In genomic region chr16:38594435-38594834, GRCm38 (mm10) we compare ENCODE assay signal across 30 mouse cellular contexts.
"Had no signal": no experiment of that assay in that cellular context is flagged by ENCODE, and none has a peak within 500 bp of the region (broad histone marks: within the 10 kb centered on the region; RNA-seq: fewer than 3 reads in every experiment).

No protein-coding gene starts in this region.

- H3K4me3 ChIP-seq: limb, embryonic 10.5 days; limb, embryonic 12.5 days; limb, embryonic 13.5 days; limb, embryonic 15.5 days; liver, embryonic 12.5 days; liver, embryonic 13.5 days; liver, embryonic 15.5 days; lung, embryonic 15.5 days; megakaryocyte, embryonic 14.5 days; midbrain, embryonic 10.5 days; midbrain, embryonic 12.5 days; midbrain, embryonic 13.5 days; midbrain, embryonic 15.5 days; myocyte; neural tube, embryonic 12.5 days had no signal

- DNase-seq: left cerebral cortex, postnatal 4 days; liver; liver, embryonic 13.5 days; liver, postnatal 0 days; lung, adult 18-20 months; lung, adult 2 months; lung, embryonic 14.5 days; lung, postnatal 10 days; lung, postnatal 14 days; lung, postnatal 36 days; lung, postnatal 4 days; midbrain, embryonic 14.5 days had no signal

- H3K9me3 ChIP-seq: limb, embryonic 10.5 days; limb, embryonic 12.5 days; limb, embryonic 13.5 days; limb, embryonic 15.5 days; liver, embryonic 12.5 days; liver, embryonic 13.5 days; liver, embryonic 15.5 days; lung, embryonic 15.5 days; megakaryocyte, embryonic 14.5 days; midbrain, embryonic 10.5 days; midbrain, embryonic 12.5 days; midbrain, embryonic 13.5 days; midbrain, embryonic 15.5 days; neural tube, embryonic 12.5 days had no signal

- H3K4me2 ChIP-seq: limb, embryonic 12.5 days; limb, embryonic 13.5 days; limb, embryonic 15.5 days; liver, embryonic 11.5 days; liver, embryonic 12.5 days; liver, embryonic 13.5 days; liver, embryonic 15.5 days; lung, embryonic 14.5 days; lung, embryonic 15.5 days; midbrain, embryonic 12.5 days; midbrain, embryonic 13.5 days; midbrain, embryonic 15.5 days; neural tube, embryonic 12.5 days had no signal

- H3K27ac ChIP-seq: limb, embryonic 10.5 days; limb, embryonic 12.5 days; limb, embryonic 13.5 days; limb, embryonic 15.5 days; liver, embryonic 12.5 days; liver, embryonic 13.5 days; liver, embryonic 14.5 days; liver, embryonic 15.5 days; lung, embryonic 15.5 days; macrophage; midbrain, embryonic 10.5 days; midbrain, embryonic 12.5 days; midbrain, embryonic 13.5 days; midbrain, embryonic 15.5 days; neural tube, embryonic 12.5 days had no signal

- H3K9ac ChIP-seq: limb, embryonic 12.5 days; limb, embryonic 13.5 days; limb, embryonic 15.5 days; liver, embryonic 12.5 days; liver, embryonic 13.5 days; liver, embryonic 14.5 days; liver, embryonic 15.5 days; liver, postnatal 0 days; lung, embryonic 14.5 days; lung, embryonic 15.5 days; midbrain, embryonic 12.5 days; midbrain, embryonic 13.5 days; midbrain, embryonic 15.5 days; neural tube, embryonic 12.5 days had no signal

- H3K27me3 ChIP-seq: limb, embryonic 12.5 days; limb, embryonic 13.5 days; limb, embryonic 15.5 days; liver, embryonic 12.5 days; liver, embryonic 13.5 days; liver, embryonic 15.5 days; lung, embryonic 15.5 days; megakaryocyte, embryonic 14.5 days; midbrain, embryonic 12.5 days; midbrain, embryonic 13.5 days; midbrain, embryonic 15.5 days; neural tube, embryonic 12.5 days had no signal

- ATAC-seq: liver, embryonic 12.5 days; liver, postnatal 0 days; lung, postnatal 0 days; midbrain, embryonic 13.5 days; midbrain, embryonic 15.5 days had no signal

- H3K4me1 ChIP-seq: limb, embryonic 10.5 days; limb, embryonic 12.5 days; limb, embryonic 13.5 days; limb, embryonic 15.5 days; liver, embryonic 12.5 days; liver, embryonic 13.5 days; liver, embryonic 15.5 days; lung, embryonic 15.5 days; megakaryocyte, embryonic 14.5 days; midbrain, embryonic 10.5 days; midbrain, embryonic 12.5 days; midbrain, embryonic 13.5 days; midbrain, embryonic 15.5 days; neural tube, embryonic 12.5 days had no signal
